Mouse (Mus musculus): ENCODE results near the gene Gm20696.

Gm20696 gene

DNA sequence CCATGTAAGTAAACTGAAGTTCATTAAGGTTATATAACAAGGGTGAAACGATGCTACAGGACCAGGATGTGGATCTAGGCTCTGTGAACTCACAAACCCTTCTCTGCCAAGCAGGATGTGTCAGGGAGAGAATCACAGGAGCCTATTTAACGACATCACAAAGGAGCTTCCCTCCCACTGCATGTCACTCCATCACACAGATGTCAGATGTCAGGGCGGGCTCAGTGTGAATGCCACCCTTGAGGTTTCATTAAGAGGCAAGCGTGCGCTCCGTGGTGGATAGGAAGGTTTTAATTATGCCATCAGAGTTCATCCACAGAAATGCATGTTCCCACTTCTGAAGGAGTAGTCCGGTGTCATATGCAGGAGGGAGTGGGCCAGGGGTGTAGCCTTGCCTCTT, 60.5 kb downstream of the Gm20696 start:
- in situ Hi-C loops (cut with MboI; ENCODE audit: low pct_unique_long_range_greater_than_20kb in 1 of 2, low sequenced_read_pairs in 2 of 2, unreplicated experiment in 1 of 2), result no loop called here

DNA sequence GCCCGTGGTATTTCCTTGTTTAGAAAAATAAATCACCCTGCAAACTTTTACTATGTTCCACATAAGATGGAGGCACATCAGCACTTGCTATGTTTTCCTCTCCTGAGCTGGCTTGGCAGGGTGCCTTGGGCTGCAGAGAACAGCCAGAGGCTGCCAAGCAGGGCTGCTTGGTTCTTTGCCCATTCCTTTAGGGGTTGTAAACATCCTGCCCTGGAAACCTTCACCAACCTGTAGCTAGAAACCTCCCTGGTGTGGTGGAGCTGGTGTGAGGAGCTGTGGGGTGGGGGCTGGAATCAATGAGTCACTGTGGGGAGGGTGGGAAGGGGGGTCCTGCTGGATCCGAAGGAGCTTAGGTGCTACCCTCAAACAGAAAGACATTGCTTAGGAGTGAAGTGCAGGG, 61.8 kb downstream of the Gm20696 start:
- in situ Hi-C loops (cut with MboI; ENCODE audit: low pct_unique_long_range_greater_than_20kb in 1 of 2, low sequenced_read_pairs in 2 of 2, unreplicated experiment in 1 of 2), result no loop called here

DNA sequence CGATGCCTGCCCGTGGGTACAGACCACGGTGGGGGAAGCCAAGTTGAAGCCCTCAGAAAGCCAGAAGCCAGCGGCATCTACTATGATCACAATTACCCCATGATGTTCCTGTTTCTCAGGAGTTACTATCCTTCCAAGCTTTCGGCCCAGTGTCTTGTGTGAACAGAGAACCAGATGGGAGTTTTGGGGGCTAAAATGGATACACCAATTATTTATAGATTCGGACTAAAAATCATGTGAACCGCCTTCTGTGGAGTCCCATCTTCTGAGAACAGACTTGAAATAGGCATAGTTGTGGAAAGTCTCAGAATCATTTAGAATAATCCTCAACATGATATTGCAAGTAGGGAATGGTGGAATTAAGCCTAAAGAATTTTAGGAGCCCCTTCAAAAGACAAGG, 64.2 kb downstream of the Gm20696 start:
- in situ Hi-C loops (cut with MboI; ENCODE audit: low pct_unique_long_range_greater_than_20kb in 1 of 2, low sequenced_read_pairs in 2 of 2, unreplicated experiment in 1 of 2), result no loop called here

DNA sequence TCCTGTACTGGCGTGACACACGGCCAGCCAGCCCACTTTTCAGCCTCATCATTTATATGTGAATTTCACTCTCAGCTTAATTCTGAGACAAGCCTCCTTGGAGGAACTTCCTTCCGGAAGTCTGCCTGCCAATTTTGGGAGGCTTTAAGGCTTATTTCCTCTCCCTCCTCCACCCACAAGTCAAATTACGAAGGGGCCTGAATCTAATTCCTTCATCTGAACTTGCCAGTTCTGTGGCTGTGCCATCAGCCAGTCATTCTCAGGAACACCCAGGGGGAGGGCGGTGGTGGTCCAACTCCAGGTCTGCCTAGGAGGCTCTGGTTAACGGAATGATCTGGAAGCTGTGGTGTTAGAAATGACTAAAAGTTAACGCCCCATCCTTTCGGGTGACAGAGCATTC, 65.7 kb downstream of the Gm20696 start:
- in situ Hi-C loops (cut with MboI; ENCODE audit: low pct_unique_long_range_greater_than_20kb in 1 of 2, low sequenced_read_pairs in 2 of 2, unreplicated experiment in 1 of 2), result no loop called here

DNA sequence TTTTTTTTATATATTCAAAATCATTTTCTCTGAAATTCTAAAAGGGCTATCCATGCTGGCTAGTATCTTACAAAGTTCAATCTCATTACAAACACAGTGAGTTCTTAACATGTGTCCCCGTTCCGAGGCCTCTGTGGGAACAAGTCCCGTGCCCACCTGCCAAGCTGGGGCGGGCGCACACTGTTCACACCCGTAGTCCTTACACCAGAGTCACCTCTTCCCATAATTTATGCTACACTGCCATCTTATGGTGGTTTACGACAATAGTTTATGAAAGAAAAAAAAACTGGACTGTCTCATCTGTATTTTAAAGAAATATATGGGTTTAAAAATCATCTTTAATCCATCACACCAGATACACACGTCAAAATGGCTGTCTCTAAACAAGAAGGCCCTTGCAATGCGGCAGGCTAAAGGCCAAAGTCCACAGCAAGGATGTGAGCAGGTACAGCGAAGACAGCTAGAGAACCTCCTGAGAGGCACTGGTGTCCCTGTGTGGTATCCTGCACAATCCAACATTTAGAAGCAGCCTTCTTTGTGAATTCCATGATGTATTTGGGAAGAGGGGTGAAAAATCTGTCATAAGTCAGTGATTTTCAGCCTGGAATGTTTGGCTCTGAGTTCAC, 66.3 kb downstream of the Gm20696 start:
- in situ Hi-C loops (cut with MboI; ENCODE audit: low pct_unique_long_range_greater_than_20kb in 1 of 2, low sequenced_read_pairs in 2 of 2, unreplicated experiment in 1 of 2), result no loop called here

DNA sequence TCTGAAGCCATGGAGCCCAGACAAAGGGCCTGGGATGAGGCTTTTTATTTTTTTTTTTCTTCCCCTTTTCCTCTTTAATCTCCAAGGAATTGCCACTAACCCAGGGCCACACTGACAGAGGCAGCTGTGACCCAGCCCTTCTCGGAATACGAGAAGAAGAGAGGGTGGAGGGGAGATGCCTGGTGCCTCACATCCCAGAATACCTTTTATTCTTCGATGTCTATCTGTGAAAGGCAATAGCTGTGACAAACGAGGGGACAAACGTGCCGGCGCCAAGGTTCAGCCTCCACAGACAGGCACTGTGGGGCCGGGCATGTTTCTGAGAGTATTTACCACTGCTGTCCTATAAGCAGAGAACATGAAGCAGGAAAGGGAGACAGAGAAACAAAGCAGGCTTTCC, 66.9 kb downstream of the Gm20696 start:
- in situ Hi-C loops (cut with MboI; ENCODE audit: low pct_unique_long_range_greater_than_20kb in 1 of 2, low sequenced_read_pairs in 2 of 2, unreplicated experiment in 1 of 2), result no loop called here

DNA sequence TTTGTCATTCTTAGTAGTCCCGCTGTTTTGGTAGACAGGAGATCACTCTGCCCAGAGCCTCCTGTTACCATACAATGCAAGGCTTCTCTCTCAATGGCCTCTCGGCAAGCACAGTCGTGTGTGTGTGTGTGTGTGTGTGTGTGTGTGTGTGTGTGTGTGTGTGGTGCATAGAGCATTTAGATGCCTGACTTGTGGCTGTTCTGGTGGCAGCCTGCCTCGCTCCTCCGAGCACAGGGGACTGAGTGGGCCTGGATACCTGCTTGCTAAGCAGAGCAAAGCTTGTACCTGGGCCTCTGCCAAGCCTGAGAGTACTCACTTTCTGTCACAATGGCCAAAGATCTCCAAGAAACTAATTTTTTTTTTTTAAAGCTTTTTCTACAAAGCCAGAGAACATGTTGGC, 67.4 kb downstream of the Gm20696 start:
- in situ Hi-C loops (cut with MboI; ENCODE audit: low pct_unique_long_range_greater_than_20kb in 1 of 2, low sequenced_read_pairs in 2 of 2, unreplicated experiment in 1 of 2), result no loop called here

DNA sequence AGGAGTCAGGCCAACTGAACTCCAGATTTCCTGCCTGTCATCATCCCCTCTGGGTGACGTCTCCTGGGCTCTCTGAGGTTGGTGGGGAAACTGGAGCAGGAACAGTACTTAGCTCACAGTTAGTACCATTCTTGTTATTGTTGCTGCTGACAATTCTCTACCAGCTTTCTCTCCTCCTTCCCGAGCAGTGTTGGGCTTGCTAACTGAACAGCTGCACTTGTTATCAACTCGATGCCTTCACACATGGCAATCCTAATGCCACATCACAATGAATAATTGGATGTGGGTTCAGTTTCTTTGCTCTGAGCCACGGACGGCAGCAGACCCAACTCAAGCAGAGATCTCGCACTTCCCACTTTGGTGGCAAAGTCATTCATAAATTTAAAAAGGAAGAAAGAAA, 89.6 kb downstream of the Gm20696 start:
- in situ Hi-C loops (cut with MboI; ENCODE audit: low pct_unique_long_range_greater_than_20kb in 1 of 2, low sequenced_read_pairs in 2 of 2, unreplicated experiment in 1 of 2), result no loop called here

DNA sequence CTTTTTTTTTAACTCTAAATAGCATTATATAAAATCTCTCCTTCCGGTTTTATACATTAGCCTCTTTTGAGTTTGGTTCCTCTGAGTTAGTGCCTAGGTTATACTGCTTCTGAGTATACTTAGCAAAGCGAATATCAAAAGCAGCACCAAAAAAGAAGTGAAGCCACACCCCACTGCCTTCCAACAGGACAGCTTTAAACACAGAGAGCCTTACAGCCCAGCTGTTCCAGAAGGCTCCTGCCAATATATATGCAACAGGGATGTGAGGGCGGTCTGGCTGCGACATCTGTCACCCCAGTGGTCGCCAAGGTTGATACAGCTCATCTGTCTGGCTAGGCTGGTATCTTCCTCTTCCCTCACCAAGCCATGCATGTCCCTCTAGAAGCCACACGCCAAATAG, 91.0 kb downstream of the Gm20696 start:
- in situ Hi-C loops (cut with MboI; ENCODE audit: low pct_unique_long_range_greater_than_20kb in 1 of 2, low sequenced_read_pairs in 2 of 2, unreplicated experiment in 1 of 2), result no loop called here

DNA sequence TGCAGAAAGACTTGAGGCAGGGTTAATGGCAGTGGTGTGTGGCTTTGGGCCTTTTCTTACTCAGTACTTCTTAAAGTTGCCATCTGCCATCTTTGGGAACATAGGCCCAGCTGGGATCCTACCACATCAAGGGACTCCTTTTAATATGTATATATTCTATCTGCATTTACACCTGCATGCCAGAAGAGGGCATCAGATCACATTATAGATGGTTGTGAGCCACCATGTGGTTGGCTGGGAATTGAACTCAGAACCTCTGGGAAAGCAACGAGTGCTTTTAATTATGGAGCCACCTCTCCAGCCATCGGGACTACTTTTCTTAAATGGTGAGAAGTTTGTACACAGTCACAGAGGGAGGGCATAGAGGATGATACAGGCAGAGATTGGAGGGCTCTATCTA, 93.3 kb downstream of the Gm20696 start:
- in situ Hi-C loops (cut with MboI; ENCODE audit: low pct_unique_long_range_greater_than_20kb in 1 of 2, low sequenced_read_pairs in 2 of 2, unreplicated experiment in 1 of 2), result no loop called here

DNA sequence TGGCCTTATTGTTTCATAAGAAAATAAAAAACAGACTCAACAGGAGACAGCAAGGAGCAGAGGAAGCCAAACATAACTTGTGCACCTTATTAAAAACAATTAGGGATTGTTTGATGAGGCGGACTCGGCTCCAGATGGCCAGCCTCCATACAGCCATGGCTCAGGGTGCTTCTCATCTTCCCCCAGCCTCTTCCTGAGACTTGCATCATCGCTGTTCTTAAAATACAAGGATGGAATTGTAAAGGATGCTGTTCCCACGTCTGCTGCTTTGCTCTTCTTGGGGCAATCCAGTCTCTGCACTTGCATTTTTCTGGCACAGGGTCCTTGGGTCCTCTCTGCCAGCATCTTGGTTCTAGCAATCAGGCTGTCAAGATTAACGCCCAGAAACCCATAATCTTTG, 94.5 kb downstream of the Gm20696 start:
- in situ Hi-C loops (cut with MboI; ENCODE audit: low pct_unique_long_range_greater_than_20kb in 1 of 2, low sequenced_read_pairs in 2 of 2, unreplicated experiment in 1 of 2), result no loop called here

DNA sequence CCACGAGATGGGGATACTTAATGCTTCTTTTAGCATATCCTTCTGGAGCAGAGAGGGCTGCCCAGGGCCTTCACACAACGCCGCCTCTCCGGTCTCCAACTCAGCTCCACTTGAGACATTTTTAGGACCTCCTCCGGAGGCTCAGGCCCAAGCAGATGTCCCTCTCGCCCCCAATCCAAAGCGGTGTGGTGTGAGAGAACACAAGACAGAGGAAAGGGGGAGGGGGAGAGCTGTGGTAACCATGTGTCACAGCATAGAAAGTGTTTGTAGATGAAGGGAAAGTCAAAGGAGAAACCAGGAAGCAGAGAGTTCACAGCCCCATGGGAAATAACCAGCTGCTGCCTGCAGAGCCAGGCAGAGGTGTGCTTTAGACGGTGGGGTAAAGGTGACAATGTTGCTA, 99.7 kb downstream of the Gm20696 start:
- in situ Hi-C loops (cut with MboI; ENCODE audit: low pct_unique_long_range_greater_than_20kb in 1 of 2, low sequenced_read_pairs in 2 of 2, unreplicated experiment in 1 of 2), result no loop called here

DNA sequence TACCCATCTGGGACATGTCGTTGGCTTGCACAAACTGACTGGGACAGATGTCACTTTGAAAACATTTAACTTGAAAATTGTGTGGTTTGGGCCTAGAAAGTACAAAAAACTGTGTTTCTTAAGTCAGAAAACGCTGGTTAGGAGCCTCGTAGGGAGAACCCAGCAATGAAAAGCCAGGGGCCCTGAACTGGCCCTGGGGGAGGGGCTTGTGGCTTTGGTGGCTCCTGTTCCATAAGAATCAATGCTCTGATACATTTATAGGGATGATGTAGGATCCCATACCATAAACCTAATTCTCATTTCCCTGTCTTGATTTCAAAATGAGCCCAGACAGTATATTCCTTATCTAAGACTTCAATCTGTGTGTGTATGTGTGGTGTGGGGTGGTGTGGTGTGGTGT, 101.8 kb downstream of the Gm20696 start:
- in situ Hi-C loops (cut with MboI; ENCODE audit: low pct_unique_long_range_greater_than_20kb in 1 of 2, low sequenced_read_pairs in 2 of 2, unreplicated experiment in 1 of 2), result no loop called here

DNA sequence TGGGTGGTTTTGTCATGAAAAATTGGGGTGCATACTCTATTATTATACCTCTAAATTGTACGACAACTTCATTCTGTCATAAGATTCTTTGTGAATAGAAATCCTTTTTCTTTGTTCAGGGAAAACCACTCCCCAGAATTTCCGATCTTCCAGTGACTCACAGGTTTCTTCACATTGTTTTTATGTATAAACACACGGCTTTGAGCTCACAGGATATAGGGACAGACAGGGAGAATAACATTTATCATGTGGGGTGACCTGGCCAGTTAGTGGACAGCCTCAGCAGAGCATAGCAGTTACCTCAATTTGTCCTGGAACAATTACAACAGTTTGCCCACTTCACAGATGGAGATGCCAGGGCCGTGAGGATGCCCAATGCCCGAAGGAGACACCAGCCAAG, 109.6 kb downstream of the Gm20696 start:
- in situ Hi-C loops (cut with MboI; ENCODE audit: low pct_unique_long_range_greater_than_20kb in 1 of 2, low sequenced_read_pairs in 2 of 2, unreplicated experiment in 1 of 2), result no loop called here

DNA sequence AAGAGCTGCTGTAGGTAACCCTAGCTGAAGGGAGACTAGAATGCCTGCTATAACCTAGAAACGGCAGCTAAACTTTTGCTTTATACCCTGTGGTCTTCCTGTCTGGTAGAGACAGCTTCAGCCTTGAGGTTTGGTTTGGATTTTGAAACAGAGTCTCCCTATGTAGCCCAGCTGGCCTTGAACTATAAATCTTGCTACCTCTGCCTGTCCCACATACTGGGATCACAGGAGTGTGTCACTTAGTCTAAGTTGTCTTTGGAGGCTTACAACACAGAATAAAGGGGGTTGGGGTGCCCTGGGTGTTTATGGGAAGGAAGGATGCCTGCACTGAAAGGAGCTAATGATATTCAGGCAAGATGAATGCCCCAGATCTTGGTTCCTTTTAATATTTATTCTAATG, 113.8 kb downstream of the Gm20696 start:
- in situ Hi-C loops (cut with MboI; ENCODE audit: low pct_unique_long_range_greater_than_20kb in 1 of 2, low sequenced_read_pairs in 2 of 2, unreplicated experiment in 1 of 2), result no loop called here

DNA sequence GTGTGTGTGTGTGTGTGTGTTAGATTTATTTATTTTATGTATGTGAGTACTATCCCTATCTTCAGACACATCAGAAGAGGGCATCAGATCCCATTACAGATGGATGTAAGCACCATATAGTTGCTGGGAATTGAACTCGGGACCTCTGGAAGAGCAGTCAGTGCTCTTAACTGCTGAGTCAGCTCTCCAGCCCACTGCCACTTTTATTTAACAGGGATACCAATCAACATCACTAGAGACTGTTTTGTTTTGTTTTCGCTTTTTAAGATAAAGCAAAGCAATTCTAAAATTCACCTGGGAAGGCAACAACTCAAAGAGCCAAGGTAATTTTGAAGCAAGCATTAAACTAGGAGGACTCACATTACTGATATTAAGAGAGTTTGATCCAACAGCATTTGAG, 120.2 kb downstream of the Gm20696 start:
- in situ Hi-C loops (cut with MboI; ENCODE audit: low pct_unique_long_range_greater_than_20kb in 1 of 2, low sequenced_read_pairs in 2 of 2, unreplicated experiment in 1 of 2), result no loop called here

DNA sequence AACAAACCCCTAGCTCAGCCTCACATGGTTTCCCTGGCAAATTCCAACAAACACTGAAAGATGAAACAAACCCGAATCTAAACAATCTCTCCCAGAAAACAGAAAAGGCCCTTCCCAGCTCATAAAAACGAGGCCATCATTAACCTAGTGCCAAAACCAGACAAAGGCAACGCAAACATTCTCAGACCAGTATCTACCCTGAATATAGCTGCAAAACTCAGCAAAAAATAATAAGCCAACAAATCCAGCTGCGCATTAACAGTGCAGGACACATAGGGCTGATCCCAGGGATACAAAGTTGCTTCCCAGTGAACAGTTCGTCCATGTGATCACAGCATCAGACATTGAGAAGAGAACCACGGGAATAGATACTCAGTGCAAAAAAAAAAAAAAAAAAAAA, 121.2 kb downstream of the Gm20696 start:
- in situ Hi-C loops (cut with MboI; ENCODE audit: low pct_unique_long_range_greater_than_20kb in 1 of 2, low sequenced_read_pairs in 2 of 2, unreplicated experiment in 1 of 2), result no loop called here

DNA sequence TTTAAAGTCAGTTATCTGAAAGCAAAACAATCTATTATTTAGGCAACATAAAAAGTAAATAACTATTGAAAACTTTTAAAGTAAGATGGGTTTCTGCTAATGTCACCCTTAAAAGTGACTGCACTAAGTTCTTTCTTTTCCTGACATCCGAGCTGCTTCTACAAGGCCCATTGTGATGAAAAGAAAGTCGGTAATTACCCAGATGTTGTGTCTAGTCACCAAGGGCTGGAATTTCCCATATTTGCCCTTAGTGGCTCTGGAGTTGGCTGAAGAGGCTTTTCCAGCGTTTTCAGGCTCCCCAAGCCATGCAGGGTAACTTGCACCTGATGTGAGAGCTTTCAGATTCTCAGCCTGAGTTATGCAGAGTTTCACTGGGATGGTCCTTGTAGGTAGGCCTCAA, 125.5 kb downstream of the Gm20696 start:
- in situ Hi-C loops (cut with MboI; ENCODE audit: low pct_unique_long_range_greater_than_20kb in 1 of 2, low sequenced_read_pairs in 2 of 2, unreplicated experiment in 1 of 2), result no loop called here

DNA sequence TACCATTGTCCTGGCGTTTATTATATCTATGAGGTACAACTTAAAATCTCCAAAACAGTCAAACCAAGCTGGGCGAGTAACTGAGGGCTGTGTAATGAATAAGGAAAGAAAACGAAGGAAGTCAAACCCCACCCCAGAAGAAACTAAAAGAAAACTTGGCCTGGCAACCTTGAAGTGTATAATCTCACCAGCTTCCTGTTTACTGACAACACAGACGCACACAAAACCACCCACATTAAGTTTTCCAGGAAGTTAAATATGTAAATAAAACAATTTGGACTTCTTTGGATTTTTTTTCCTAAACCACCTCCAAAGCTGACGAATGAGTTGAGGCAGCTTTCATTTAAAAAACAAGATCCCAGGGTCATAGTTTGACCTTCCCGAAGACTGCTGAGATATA, 125.9 kb downstream of the Gm20696 start:
- in situ Hi-C loops (cut with MboI; ENCODE audit: low pct_unique_long_range_greater_than_20kb in 1 of 2, low sequenced_read_pairs in 2 of 2, unreplicated experiment in 1 of 2), result no loop called here

DNA sequence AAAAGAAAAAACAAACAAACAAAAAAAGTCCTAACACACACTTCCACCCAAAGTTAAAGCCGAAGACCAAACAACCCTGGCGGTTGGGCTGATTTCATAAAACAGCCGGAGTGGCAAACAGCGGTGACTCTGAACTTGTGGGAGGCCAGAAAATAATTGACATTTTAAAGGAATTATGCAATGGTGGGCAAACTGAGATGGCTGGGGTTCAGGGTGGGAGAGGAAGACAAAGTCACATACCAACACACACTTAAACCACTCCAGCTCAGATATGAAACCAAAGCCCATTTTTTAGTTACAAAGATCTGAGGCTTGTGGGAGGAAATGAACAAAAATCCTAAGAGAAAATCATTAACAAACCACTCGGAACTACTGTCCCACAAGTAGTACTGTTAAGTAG, 126.5 kb downstream of the Gm20696 start:
- in situ Hi-C loops (cut with MboI; ENCODE audit: low pct_unique_long_range_greater_than_20kb in 1 of 2, low sequenced_read_pairs in 2 of 2, unreplicated experiment in 1 of 2), result no loop called here

Measured in mouse embryonic stem cell (cell line).